Mouse (Mus musculus): Measurements from ENCODE around the gene Tnp2. TPM values are rescaled to one million over a fixed set of nuclear protein-coding genes. Genes with fewer than 3 reads are reported as not detected.

Tnp2 gene
- total RNA-seq, 2 experiments from 2014 or later = not detected

- DNase-seq (ENCODE audit: low spot score in 2 of 2) = no peak
Observed at GRCm38 (mm10) chr16:10790702-10791101, 2.2 kb upstream of the Tnp2 start, which contains the start of gene Prm3. Gene Prm3, minus strand, starts transcription at chr16:10790914.

GRCm38 (mm10) chr16:10788866-10789265 lies 406 bp upstream of the Tnp2 start:
- DNase-seq (ENCODE audit: low spot score in 2 of 2) = no peak

- no peak for DNase-seq (ENCODE audit: low spot score in 2 of 2)
Observed at GRCm38 (mm10) chr16:10787548-10788058, 857 bp downstream of the Tnp2 start.

- DNase-seq (ENCODE audit: low spot score in 2 of 2) = no peak
Observed at GRCm38 (mm10) chr16:10786782-10787547, 1.5 kb downstream of the Tnp2 start.

GRCm38 (mm10) chr16:10786288-10786687 lies 2.2 kb downstream of the Tnp2 start:
- DNase-seq (ENCODE audit: low spot score in 2 of 2) = peak; percentile 70 to 91

GRCm38 (mm10) chr16:10785371-10786231 lies 2.9 kb downstream of the Tnp2 start, which contains the start of gene Socs1:
Gene Socs1, minus strand, starts transcription at chr16:10785536.
- peak; percentile 56 to 72 for DNase-seq (ENCODE audit: low spot score in 2 of 2)

GRCm38 (mm10) chr16:10784793-10785370 lies 3.6 kb downstream of the Tnp2 start:
- DNase-seq (ENCODE audit: low spot score in 2 of 2) = peak; percentile 64 to 81

- DNase-seq (ENCODE audit: low spot score in 2 of 2) = peak in 1 of 2 experiments; percentile 23
Observed at GRCm38 (mm10) chr16:10783883-10784792, 4.3 kb downstream of the Tnp2 start.

GRCm38 (mm10) chr16:10783451-10783850 lies 5.0 kb downstream of the Tnp2 start:
- DNase-seq (ENCODE audit: low spot score in 2 of 2) = no peak

GRCm38 (mm10) chr16:10783152-10783434 lies 5.4 kb downstream of the Tnp2 start:
- no peak for DNase-seq (ENCODE audit: low spot score in 2 of 2)

- DNase-seq (ENCODE audit: low spot score in 2 of 2) = no peak
Observed at GRCm38 (mm10) chr16:10782377-10783151, 5.9 kb downstream of the Tnp2 start.

- no peak for DNase-seq (ENCODE audit: low spot score in 2 of 2)
Observed at GRCm38 (mm10) chr16:10781862-10782371, 6.5 kb downstream of the Tnp2 start.

GRCm38 (mm10) chr16:10780631-10781120 lies 7.8 kb downstream of the Tnp2 start:
- DNase-seq (ENCODE audit: low spot score in 2 of 2) = no peak

GRCm38 (mm10) chr16:10777579-10778160 lies 10.8 kb downstream of the Tnp2 start:
- DNase-seq (ENCODE audit: low spot score in 2 of 2) = no peak

- no peak for DNase-seq (ENCODE audit: low spot score in 2 of 2)
Observed at GRCm38 (mm10) chr16:10776322-10776721, 12.1 kb downstream of the Tnp2 start.

- no peak for DNase-seq (ENCODE audit: low spot score in 2 of 2)
Observed at GRCm38 (mm10) chr16:10774726-10775125, 13.7 kb downstream of the Tnp2 start.

- DNase-seq (ENCODE audit: low spot score in 2 of 2) = no peak
Observed at GRCm38 (mm10) chr16:10773543-10773942, 14.9 kb downstream of the Tnp2 start.

GRCm38 (mm10) chr16:10771769-10772510 lies 16.5 kb downstream of the Tnp2 start:
- no peak for DNase-seq (ENCODE audit: low spot score in 2 of 2)
